Mouse (Mus musculus) forebrain, embryonic 15.5 days (tissue): ENCODE results near the gene Slc7a15. TPM values are rescaled to one million over a fixed set of nuclear protein-coding genes. Genes with fewer than 3 reads are reported as not detected.

Experiments
- ATAC-seq: fragments of 200-750 bp; cut with Nextera tagmentation; replicated peaks from 2 replicates; pipeline ENCODE4 v1.8.0; 2017; ENCODE audit warnings: mild to moderate bottlenecking, moderate TSS enrichment, moderate library complexity
- H3K27ac ChIP-seq: fragments of 300-500 bp; sonication (generic); replicated peaks from 2 replicates; pipeline ENCODE4 v1.5.1; 2015; ENCODE audit warnings: mild to moderate bottlenecking, inconsistent platforms
- H3K27me3 ChIP-seq: fragments of 300-500 bp; sonication (generic); 2 replicates; pipeline ENCODE4 v1.6.1; 2015; ENCODE audit warnings: inconsistent platforms
- H3K36me3 ChIP-seq: fragments of 300-500 bp; sonication (generic); 2 replicates; pipeline ENCODE4 v1.6.1; 2015; ENCODE audit warnings: mild to moderate bottlenecking, inconsistent platforms
- H3K4me1 ChIP-seq: fragments of 300-500 bp; sonication (generic); 2 replicates; pipeline ENCODE4 v1.6.1; 2015; ENCODE audit warnings: inconsistent platforms
- H3K4me2 ChIP-seq: fragments of 300-500 bp; sonication (generic); replicated peaks from 2 replicates; pipeline ENCODE4 v1.6.1; 2015; ENCODE audit warnings: mild to moderate bottlenecking, inconsistent platforms
- H3K4me3 ChIP-seq: fragments of 300-500 bp; sonication (generic); 2 replicates; pipeline ENCODE4 v1.5.1; 2015; ENCODE audit warnings: mild to moderate bottlenecking, inconsistent platforms
- H3K9ac ChIP-seq: fragments of 300-500 bp; sonication (generic); replicated peaks from 2 replicates; pipeline ENCODE4 v1.6.1; 2015; ENCODE audit warnings: mild to moderate bottlenecking, inconsistent platforms
- H3K9me3 ChIP-seq: fragments of 300-500 bp; sonication (generic); 2 replicates; pipeline ENCODE4 v1.6.1; 2016; ENCODE audit warnings: inconsistent platforms
- WGBS: fragments of 180-500 bp; shearing (Covaris S2); methylation state at CpG from one replicate; pipeline ENCODE4 v1.1.7; 2015; ENCODE audit warnings: mixed read lengths; 5-methylcytosine and 5-hydroxymethylcytosine counted together
- polyA plus RNA-seq: library from polyadenylated mRNA; unstranded; fragments of >200 nt; fragmentation: Nextera tagmentation; extraction: Ambion mirVana; gene quantifications from 2 replicates; pipeline ENCODE4 v1.2.1, GENCODE M21; 2015

The Slc7a15 gene
- polyA plus RNA-seq, 1 experiment from 2014 or later = not detected

DNA sequence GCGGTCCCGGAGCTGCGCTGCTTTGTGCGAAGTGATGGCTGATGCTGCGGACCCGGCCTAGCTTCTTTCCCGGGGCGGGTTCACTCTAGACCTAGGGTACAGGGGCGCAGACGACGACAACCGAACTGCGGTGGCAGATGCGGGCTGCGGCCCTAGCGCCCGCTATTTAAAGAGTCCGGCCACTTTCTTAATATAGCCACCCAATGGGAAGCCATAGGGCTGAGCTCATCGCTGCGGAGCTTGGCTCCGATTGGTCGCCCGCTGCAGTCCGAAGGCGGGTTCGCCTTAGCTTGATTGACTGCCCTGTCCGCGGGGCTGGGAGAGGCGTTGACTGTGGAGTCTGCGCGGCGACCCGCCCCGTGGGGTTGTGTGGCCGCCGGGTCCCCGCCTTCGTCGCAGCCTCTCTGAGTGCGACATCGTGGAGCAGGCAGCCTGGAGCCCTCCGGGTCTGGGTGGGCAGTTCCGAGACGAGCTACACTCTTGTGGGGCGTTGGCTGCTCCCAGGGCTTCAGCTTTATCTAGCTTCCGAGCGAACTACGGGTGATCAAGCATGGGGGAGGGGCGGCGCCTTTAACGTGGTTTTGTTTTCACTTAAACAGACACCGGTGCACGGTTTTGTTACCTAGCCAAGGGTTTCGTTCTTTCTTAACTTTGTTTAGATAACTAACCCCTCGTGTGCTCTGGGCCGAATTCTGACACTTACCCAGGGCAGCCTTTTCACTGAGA is 98.8 kb downstream of the Slc7a15 start, which contains the start of gene Rhob:
Gene Rhob (minus strand): TSS at position 139 of the 726 bp plus-strand sequence.
- Histone ChIP-seq H3K4me2 (peak within 1 kb of the TSS; percentile 83), H3K4me1 (peaks cover 37% of the 10 kb centered on the region), H3K9ac (peak within 1 kb of the TSS; percentile 98), H3K4me3 (peak within 1 kb of the TSS; percentile 89), H3K36me3 (no peaks in the 10 kb centered on the region), H3K9me3 (no peaks in the 10 kb centered on the region), H3K27ac (peak within 1 kb of the TSS; percentile 100), H3K27me3 (no peaks in the 10 kb centered on the region)
- ATAC-seq = peak; percentile 97
- WGBS = under 1% methylated on average over 56 of the region's 56 CpGs

DNA sequence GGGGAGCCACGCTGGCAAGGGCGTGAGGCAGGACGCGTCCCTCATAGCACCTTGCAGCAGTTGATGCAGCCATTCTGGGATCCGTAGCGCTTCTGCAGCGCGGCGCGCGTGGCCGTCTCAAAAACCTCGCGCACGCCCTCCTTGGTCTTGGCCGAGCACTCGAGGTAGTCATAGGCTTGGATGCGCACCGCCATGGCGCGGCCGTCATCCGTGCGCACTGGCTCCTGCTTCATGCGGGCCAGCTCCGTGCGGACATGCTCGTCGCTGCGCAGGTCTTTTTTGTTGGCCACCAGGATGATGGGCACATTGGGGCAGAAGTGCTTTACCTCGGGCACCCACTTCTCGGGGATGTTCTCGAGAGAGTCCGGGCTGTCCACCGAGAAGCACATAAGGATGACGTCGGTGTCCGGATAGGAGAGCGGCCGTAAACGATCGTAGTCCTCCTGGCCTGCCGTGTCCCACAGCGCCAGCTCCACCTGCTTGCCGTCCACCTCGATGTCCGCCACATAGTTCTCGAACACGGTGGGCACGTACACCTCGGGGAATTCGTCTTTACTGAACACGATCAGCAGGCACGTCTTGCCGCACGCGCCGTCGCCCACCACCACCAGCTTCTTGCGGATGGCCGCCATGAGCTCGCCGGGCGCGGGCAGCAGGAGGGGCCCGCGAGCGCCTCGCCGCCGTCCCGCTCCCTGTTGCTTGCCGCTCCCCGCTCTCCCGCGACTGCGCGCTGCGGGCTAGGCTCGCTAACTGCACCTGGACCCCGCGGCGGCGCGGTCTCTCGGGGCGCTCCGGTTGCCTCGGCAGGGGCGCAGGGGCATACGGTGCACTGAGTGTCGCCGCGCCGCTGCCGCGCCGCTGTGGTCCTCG is 99.6 kb downstream of the Slc7a15 start:
- under 1% methylated on average over 99 of the region's 99 CpGs for WGBS
- peak; percentile 62 for ATAC-seq

GRCm38 (mm10) chr12:8498591-8499000 is 100.3 kb downstream of the Slc7a15 start:
- peak; percentile 0; the same call in 1 of the 2 replicates for ATAC-seq
- Histone ChIP-seq H3K4me2 (peak overlapping the region; percentile 83), H3K4me1 (peaks cover 37% of the 10 kb centered on the region), H3K27me3 (no peaks in the 10 kb centered on the region), H3K27ac (peak overlapping the region; percentile 100), H3K4me3 (peak overlapping the region; percentile 89), H3K9ac (peak overlapping the region; percentile 98), H3K9me3 (no peaks in the 10 kb centered on the region), H3K36me3 (no peaks in the 10 kb centered on the region)
- WGBS = 2% methylated on average over 12 of the region's 13 CpGs

More for the DNA sequence above, 99.6 kb downstream of the Slc7a15 start:
- Histone ChIP-seq H3K9ac (peak overlapping the region; percentile 98), H3K27ac (peak overlapping the region; percentile 100), H3K27me3 (no peaks in the 10 kb centered on the region), H3K36me3 (no peaks in the 10 kb centered on the region), H3K4me2 (peak overlapping the region; percentile 83), H3K4me1 (peaks cover 37% of the 10 kb centered on the region), H3K9me3 (no peaks in the 10 kb centered on the region), H3K4me3 (peak overlapping the region; percentile 89)

- H3K27ac ChIP-seq = peak overlapping the region; percentile 100
- peaks cover 37% of the 10 kb centered on the region for H3K4me1 ChIP-seq
- no peaks in the 10 kb centered on the region for H3K36me3 ChIP-seq
- peak overlapping the region; percentile 98 for H3K9ac ChIP-seq
- no peak for ATAC-seq
- WGBS = 4% methylated on average over 8 of the region's 8 CpGs
- H3K4me3 ChIP-seq = peak overlapping the region; percentile 89
- no peaks in the 10 kb centered on the region for H3K27me3 ChIP-seq
- no peaks in the 10 kb centered on the region for H3K9me3 ChIP-seq
- H3K4me2 ChIP-seq = peak overlapping the region; percentile 83
These were observed 100.7 kb downstream of the Slc7a15 start for GRCm38 (mm10) chr12:8498148-8498571.

DNA sequence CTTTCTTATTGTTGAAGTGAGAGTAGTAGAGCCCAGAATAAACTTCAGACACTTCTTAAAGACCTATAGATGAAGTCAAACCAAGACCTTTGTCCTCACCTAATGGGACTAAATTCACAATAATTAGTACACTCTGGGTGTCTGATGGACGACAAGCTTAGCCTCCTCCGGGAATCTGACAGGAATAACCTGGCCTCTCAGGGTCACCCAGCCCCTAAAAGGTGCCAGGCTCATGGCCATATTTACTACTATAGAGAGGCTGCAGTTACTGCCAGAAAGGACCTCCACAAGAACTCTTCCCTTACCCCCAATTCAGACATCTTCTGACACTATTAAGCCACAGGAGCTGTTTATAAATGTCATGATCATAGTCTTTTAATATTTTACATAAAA is 101.6 kb downstream of the Slc7a15 start:
- H3K27ac ChIP-seq = no peak overlapping the region
- peaks cover 37% of the 10 kb centered on the region for H3K4me1 ChIP-seq
- H3K9me3 ChIP-seq = no peaks in the 10 kb centered on the region
- ATAC-seq = no peak
- no peaks in the 10 kb centered on the region for H3K36me3 ChIP-seq
- WGBS = 17% methylated on average over 2 of the region's 2 CpGs
- peak overlapping the region; percentile 83 for H3K4me2 ChIP-seq
- H3K27me3 ChIP-seq = no peaks in the 10 kb centered on the region
- peak overlapping the region; percentile 89 for H3K4me3 ChIP-seq
- H3K9ac ChIP-seq = no peak overlapping the region

GRCm38 (mm10) chr12:8496679-8497313 is 102.1 kb downstream of the Slc7a15 start:
- Histone ChIP-seq H3K4me3 (peak overlapping the region; percentile 89), H3K4me2 (peak overlapping the region; percentile 83), H3K4me1 (peaks cover 37% of the 10 kb centered on the region), H3K36me3 (no peaks in the 10 kb centered on the region), H3K27ac (peak overlapping the region; percentile 46; the same call in 1 of the 2 replicates), H3K9me3 (no peaks in the 10 kb centered on the region), H3K9ac (no peak overlapping the region), H3K27me3 (no peaks in the 10 kb centered on the region)
- ATAC-seq = no peak
- WGBS = 37% methylated on average over 2 of the region's 2 CpGs

DNA sequence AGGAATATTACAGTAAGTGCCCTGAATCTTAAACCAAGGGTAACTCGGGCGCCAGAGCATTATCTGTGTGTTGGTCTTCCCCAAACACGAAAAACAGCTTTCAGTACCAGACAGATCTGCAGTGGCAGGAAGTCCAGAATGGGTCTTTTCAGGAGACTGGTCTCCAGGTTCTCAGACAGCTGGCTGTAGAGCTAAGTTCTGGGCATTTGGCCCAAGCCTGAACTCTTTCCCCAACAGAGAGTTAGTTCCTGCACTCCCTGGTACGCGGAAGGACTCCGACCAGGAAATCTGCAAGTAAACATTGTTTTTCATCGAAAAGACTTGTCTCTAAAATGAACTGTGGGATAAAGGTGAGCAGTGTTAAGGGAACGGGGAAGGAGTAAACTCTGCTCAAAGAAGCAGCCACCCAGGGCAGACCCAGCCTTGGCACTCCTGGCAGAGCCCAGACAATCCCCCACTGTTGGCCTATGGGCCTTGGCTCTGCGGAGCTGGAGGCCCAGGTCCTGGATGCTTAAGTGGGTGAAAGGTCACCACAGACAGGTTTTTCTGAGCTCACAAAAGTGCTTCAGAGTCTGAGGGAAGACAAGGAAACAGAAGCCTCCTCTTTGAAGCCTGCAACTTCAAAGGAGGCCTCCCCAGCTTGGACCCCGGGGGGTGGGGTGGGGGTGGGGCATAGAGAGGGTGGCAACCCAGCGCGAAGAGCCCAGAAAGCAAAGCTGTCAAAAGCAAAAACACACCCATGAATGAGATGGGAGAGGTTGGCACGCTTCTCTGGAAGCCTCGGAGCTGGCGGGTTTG is 102.8 kb downstream of the Slc7a15 start:
- peak overlapping the region; percentile 89 for H3K4me3 ChIP-seq

DNA sequence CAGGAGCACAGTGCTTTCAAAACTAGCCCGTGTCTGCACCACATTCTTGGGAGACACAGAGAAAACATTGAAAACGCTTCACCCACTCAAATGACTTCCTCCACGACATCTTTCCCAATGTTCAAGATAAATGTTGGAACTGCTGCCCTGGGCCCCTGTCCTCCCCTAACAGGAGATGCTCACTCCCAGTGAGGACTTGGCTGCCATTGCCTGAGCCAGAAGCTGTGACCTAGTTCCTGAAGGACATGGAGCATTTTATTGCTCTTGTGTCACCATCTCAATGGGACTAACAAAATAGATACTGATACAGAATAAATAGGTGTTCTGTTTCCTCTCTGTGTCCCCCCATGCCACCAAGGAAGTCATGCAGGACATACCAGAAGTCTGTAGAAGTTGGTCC is 104.2 kb downstream of the Slc7a15 start:
- no peak for ATAC-seq
- Histone ChIP-seq H3K9me3 (no peaks in the 10 kb centered on the region), H3K27ac (no peak overlapping the region), H3K4me1 (peaks cover 28% of the 10 kb centered on the region), H3K4me2 (no peak overlapping the region), H3K36me3 (no peaks in the 10 kb centered on the region), H3K4me3 (no peak overlapping the region), H3K27me3 (no peaks in the 10 kb centered on the region), H3K9ac (no peak overlapping the region)
- 93% methylated on average over 3 of the region's 3 CpGs for WGBS

More for the DNA sequence above, 102.8 kb downstream of the Slc7a15 start:
- 31% methylated on average over 15 of the region's 15 CpGs for WGBS
- Histone ChIP-seq H3K9me3 (no peaks in the 10 kb centered on the region), H3K27me3 (no peaks in the 10 kb centered on the region), H3K4me1 (peaks cover 36% of the 10 kb centered on the region), H3K9ac (no peak overlapping the region), H3K36me3 (no peaks in the 10 kb centered on the region), H3K4me2 (peak overlapping the region; percentile 83), H3K27ac (peak overlapping the region; percentile 46)
- no peak for ATAC-seq

DNA sequence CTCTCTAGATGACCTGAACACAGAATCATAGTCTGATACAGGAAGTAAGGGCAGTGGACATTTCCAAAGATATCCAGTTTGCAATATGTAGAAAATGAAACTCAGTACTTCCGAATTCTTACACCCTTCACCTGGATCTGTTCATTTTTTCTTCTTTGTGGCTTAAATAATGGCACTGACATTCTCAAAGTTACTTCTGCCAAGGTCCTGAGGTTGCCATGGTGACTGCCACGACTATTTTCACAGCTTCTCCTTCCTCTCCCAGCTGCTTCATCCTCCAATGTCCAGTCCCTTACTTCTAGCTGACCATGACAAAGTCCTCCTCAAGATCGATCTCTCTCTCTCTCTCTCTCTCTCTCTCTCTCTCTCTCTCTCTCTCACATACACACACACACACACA is 105.5 kb downstream of the Slc7a15 start:
- Histone ChIP-seq H3K4me3 (no peak overlapping the region), H3K9ac (no peak overlapping the region), H3K27me3 (no peaks in the 10 kb centered on the region), H3K27ac (no peak overlapping the region), H3K36me3 (no peaks in the 10 kb centered on the region), H3K9me3 (no peaks in the 10 kb centered on the region), H3K4me1 (peaks cover 30% of the 10 kb centered on the region), H3K4me2 (no peak overlapping the region)
- no peak for ATAC-seq
- WGBS = 61% methylated on average over 3 of the region's 3 CpGs

DNA sequence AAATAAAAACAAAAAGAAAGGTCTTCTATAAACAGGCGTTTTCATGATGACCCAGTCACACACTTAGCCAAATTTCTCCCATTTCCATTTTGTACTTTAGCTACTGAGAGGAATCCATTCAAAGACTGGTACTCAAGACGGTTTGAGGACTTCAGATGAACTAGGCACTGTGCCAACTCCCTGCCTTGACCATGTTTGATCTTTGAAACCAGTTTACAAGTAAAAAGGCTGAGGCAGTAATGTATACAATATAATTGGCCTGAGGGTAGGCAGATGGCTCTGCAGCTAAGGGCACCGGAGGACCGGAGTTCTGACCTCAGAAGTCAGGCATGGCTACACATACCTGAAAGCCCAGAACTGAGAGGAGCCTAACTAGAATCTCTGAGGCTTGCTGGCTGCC is 109.8 kb downstream of the Slc7a15 start:
- Histone ChIP-seq H3K9ac (no peak overlapping the region), H3K9me3 (no peaks in the 10 kb centered on the region), H3K4me1 (peaks cover 5% of the 10 kb centered on the region; the same call in 1 of the 2 replicates), H3K4me2 (no peak overlapping the region), H3K4me3 (no peak overlapping the region), H3K27me3 (no peaks in the 10 kb centered on the region), H3K36me3 (no peaks in the 10 kb centered on the region), H3K27ac (no peak overlapping the region)
- 32% methylated on average over 4 of the region's 4 CpGs for WGBS
- ATAC-seq = no peak

- Histone ChIP-seq H3K4me1 (peaks cover 5% of the 10 kb centered on the region; the same call in 1 of the 2 replicates), H3K4me3 (no peak overlapping the region), H3K27ac (no peak overlapping the region), H3K27me3 (no peaks in the 10 kb centered on the region), H3K9ac (no peak overlapping the region), H3K9me3 (no peaks in the 10 kb centered on the region), H3K36me3 (no peaks in the 10 kb centered on the region), H3K4me2 (no peak overlapping the region)
- ATAC-seq = no peak
- 82% methylated on average over 4 of the region's 4 CpGs for WGBS
These were observed 110.2 kb downstream of the Slc7a15 start for GRCm38 (mm10) chr12:8488652-8488980.
